Mouse (Mus musculus): ENCODE measurements at regions not wholly inside any gene's neighbourhood (a gene's known extent, or its start where the extent isn't known, plus 50 kb on each side); places are given as distances from the start of the nearest gene placed in this dataset.

DNA sequence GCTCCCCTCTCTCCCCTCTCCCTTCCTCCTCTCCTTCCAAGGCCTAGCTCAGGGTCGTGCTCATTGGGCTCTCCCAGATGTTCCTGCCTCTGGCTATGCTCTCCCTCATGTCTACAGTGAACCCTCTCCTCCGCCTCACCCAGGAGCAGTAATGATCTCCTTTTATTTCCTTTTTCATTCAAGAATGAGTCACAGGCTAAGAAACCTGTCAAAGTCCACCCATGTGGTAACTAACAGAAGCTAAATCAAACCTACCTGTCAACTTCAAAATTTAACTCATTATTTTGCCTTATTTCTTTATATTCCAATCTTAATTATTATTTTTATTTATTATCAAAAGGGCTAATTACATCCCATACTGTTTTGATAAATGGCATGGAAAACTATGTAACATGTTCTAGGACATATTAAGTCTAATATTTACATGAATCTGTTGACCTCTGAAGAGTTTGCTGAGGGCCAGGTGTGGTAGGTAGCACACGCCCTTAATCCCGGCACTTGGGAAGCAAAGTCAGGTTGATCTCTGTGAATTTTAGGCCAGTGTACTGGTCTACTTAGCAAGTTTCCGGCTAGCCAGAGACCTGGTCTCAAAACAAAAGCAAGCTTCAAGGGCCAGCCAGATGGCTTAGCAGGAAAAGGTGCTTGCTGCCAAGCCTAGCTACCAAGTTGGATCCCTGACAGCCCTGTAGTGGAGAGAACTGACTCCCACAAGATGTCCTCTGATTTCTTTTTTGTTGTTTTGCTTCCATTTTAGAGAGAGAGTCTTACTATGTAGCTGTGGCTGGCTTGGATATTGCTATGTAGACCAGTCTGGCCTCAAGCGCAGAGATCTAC is 51.9 kb upstream of the Slc16a1 start:
- DNase-seq = peak; percentile 88

DNA sequence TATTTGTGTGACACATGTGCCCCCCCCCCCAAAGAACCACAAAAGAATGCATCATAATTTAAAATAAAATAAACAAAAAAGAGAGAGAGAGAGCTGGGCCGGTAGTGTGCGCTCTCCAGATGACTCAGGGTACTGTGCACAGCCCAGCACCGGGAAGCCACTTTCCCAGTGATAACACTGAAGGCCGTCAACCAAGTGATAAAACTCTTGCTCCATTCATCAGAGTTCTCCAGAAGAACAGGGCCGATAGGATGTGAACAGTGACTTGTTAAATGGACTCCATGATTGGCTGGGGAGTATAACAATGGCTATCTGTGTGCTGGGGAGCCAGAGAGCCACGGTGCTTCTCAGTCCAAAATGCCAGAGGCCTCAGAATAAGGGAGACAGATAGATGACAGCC is 53.2 kb upstream of the Slc16a1 start:
- DNase-seq = no peak

DNA sequence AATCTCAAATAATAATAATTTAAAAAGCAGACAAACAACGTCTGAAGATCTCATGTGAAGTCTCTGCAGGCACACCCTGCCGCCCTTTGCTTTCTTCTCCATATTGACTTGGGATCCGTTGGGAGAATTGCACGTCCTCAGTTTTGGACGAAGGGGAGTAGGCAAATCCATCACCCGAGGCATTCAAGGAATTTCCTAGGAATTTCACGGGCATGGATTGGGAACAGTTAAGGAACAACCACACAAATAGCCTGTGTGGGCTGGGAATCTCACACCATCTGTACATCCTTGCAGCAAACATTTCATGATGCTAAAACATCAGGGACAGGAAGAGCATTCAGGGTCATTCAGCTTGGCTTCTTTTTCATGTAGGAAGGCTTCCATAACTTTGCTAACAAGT is 55.2 kb upstream of the Slc16a1 start:
- no peak for DNase-seq

DNA sequence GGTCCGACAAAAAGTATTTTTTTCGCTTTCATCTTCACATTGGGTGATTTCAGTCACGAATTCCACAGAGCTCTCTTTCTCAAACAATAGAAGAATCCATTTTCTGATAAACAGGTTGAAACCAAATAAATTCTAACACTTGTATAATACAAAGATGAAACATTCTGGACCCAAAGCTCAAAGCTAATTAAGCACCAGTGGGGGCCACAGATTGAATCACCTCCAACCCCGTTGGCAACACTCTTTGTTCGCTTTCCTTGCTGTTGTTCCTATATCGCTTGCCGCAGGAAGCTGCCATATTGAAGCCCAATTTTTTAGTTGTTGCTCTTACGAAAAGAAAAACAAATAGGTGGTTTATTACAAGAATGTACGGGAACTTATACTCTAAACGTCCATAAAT is 55.9 kb upstream of the Slc16a1 start:
- DNase-seq = no peak

DNA sequence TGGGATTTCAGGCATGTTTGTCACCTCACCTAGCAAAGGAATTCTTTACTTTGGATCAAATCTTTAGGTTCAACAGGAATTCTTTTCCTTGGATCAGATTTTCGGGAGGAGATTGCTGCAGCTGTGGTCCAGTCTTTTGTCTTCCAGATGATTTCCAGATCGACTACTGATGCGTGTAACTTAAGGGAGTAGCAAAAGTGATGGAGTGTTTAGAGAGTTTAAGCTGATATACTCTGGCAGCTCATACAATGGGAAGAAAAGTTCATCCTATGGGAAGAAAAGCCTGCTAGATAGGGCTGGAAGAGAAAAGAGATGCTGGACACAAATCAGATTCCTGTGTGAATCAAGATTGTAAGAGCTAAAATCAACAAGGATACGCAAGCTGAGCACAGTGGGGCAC is 59.3 kb upstream of the Slc16a1 start:
- no peak for DNase-seq

DNA sequence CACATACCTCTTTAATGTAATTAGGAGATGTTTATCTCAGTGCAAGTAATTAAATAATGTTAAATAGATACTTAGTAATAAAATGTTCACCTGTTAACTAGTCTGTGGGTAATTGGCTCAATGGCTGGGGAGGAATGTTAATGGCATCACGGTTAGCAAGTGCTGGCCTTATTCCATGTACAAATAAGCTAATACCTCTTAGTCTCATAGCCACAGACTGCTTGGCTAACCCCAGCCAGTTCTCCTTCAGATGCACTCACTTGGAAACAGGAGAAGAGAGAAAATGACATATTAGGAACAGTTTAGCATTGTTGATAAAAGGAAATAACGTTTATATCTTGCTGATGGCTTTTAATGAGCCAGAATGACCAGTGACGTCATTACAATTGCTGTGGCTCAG is 60.1 kb upstream of the Slc16a1 start:
- no peak for DNase-seq

DNA sequence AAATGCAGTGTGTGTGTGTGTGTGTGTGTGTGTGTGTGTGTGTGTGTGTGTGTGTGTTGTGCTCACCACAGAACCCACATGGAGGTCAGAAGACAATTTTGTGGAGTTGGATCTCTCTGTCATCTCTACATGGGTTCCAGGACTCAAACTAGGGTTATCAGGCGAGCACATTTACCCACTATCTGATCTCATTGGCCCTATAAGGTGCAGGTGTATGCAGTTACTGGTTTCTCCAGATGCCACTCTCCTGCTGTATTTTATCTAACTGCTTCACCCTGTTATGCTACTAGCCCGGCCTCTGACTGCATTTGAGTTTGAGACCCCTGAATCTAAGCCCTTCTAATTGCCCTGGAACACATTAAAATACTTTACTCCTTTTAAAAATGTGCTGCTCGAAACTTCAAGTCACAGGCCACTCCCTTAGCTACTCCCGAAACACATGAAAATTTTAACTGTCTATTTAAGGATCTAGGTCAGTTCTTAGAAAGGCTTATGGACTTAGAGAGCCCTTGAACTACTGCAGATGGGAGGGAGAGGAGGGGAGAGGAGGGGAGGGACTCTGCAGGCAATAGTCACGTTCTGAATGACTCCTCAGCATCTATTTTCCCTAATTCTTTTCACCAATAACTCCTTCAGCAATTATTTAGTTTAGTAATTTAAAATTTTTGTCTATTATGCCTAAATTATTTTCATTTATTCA is 61.1 kb upstream of the Slc16a1 start:
- no peak for DNase-seq

DNA sequence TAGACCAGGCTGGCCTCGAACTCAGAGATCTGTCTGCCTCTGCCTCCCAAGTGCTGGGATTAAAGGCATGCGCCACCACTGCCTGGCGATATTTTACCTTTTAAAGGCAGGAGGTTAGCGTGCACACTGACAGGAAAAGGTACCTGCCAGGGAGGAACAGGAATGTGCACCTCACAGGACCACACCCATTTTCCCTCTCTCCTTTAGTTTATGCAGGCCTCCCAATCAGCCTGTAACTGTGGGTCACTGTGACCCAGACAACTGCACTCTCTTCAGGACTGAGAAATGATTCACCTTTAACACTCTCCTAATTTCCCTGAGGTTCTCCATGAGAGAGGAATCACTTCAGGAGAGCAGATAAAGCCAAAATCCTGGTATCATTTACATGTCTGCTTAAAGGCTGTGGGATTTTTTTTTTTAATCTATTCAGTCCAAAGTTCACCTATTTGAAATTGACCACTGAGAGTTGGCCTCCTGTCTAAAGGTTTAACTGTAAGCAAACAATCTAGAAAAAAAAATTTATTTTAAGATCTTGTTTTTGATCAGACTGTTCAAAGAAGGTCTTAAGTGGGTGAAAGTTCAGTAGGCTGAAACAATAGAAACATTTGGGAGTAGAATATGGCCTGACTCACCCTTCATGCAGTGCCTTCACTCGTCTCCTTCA is 61.7 kb upstream of the Lrig2 start:
- no peak for DNase-seq

DNA sequence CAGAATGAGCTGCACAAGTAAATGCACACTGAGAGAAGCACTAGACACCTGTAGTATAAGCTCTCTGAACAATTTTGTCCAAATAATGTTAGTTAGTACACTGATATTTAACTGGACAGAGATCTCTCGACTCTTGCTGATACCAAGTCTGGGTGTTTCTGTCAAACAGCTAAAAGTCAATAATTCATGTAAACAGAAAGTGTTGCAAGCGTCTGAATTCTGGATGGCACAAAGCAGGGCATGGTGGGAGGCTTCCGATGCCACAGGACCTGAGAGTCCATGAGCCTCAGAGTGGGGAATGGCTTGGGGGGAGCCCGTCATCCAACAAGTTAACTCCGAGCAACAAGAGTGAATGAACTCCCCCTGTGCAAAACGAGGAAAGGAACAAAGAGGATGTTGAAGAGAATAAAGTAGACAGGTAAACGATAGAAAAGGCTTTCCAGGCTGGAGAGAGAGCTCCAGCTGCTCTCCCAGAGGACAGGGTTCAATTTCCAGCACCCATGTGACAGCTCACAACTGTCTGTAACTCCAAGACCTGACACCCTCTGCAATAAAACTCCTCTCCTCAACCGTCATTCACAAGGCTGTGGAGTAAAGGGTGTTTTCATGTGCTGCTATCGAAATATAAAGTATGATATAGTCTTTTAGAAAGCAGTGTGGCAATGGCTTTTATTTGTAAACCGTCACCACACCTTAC is 60.4 kb upstream of the Lrig2 start:
- DNase-seq = no peak

DNA sequence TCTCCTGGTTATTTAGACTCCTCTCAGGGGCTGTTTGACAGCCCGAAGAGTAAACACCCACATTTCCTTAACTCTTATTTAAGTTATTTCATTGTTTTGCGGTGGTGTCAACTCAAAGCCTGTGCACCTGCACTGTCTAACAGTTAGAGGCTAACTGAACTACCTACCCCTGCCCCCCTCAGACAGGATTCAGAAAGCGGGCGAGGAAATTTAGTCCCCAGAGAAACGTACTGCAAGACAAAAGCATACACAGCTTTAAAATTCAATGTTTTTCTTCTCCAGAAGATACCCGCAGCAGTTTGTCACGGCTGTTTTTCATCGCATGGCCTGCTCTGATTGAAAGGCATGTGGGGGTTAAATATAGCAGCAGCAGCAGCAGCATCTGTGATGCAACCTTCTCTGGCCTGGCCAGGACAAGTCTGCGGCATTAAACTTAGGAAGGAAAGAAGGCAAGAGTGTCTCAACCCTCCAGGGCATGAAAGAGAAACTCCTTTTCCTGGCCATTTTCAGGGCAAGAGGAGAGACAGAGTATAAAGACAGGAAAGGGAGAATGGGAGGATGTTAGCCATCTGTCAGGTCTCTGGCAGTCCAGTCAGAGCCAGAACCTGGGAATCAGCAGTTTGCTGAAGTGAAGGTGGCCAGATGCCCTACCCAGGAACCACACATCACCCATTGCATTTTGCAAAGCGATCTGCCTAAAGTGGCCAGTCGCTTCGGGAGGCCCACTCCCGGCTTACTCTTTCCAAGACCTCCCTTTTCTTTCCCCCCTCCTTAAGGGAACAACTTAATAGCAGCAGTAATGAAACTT is 53.9 kb upstream of the Lrig2 start:
- DNase-seq = no peak

DNA sequence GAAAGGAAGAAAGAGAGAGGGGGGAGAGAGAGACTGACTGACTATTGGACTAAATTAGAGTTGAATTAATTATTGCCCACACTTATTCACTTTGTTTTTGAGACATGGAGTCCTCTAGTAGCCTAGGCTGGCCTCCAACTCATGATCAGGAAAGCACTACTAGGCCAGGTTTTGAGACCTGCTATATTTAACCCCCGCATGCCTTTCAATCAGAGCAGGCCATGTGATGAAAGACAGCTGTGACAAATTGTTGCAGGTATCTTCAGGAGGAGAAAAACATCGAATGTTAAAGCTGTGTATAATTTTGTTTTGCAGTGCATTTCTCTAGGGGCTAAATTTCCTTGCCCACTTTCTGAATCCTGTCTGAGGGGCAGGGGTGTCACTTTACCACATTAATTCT is 53.1 kb upstream of the Lrig2 start:
- DNase-seq = no peak

DNA sequence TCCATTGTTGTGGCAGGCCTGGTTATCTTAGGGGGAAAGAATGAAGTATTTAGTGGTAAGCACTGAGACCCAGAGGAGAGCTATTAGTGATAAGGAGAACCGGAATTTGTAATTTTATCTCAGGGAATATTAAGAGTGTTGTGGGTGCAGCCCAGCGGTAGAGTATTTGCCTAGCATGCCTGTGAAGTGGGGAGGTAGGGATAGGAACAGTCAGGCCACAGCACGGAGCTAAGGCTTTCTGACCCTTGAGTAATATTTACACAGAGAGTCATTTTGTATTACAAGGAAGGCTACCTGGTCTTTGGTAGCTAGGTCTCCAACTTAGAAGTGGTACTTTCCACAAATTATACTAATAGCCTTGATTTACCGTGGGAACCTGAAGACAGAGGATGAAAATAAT is 49.8 kb upstream of the Lrig2 start:
- no peak for DNase-seq
